Mouse (Mus musculus) MEL (cell line): Measurements from ENCODE around the gene Brca2. TPM values are rescaled to one million over a fixed set of nuclear protein-coding genes. Genes with fewer than 3 reads are reported as not detected.

Experiments
- DNase-seq: peaks from one replicate; pipeline ENCODE4 v3.0.0; 2011; ENCODE audit warnings: low read depth, low spot score
- H3K27ac ChIP-seq: 2 replicates; pipeline ENCODE4 v1.5.1; 2012; ENCODE audit warnings: low read depth, mild to moderate bottlenecking, control low read depth, low read length, moderate library complexity; ENCODE audit not compliant: control insufficient read depth
- H3K27me3 ChIP-seq, 2 experiments: fragments of 150-350 bp in 1 of 2; sonication (generic) in 1 of 2; 2 replicates each; pipeline ENCODE4 v1.6.1; 2012; ENCODE audit warnings: low read length in 2 of 2, mild to moderate bottlenecking in 2 of 2, improper control_type of control experiment in 1 of 2, moderate library complexity in 1 of 2; ENCODE audit not compliant: insufficient read depth in 2 of 2, control insufficient read depth in 1 of 2
- H3K36me3 ChIP-seq, 2 experiments: 2 replicates each; pipeline ENCODE4 v1.6.1; 2012 to 2014; ENCODE audit warnings: low read length in 2 of 2, improper control_type of control experiment in 1 of 2, inconsistent platforms in 1 of 2, mild to moderate bottlenecking in 1 of 2; ENCODE audit not compliant: insufficient read depth in 2 of 2, control insufficient read depth in 1 of 2
- H3K4me1 ChIP-seq, 2 experiments: fragments of 150-350 bp in 1 of 2; sonication (generic) in 1 of 2; 2 replicates each; pipeline ENCODE4 v1.6.1; 2012; ENCODE audit warnings: low read length in 2 of 2, improper control_type of control experiment in 1 of 2, mild to moderate bottlenecking in 1 of 2; ENCODE audit not compliant: insufficient read depth in 2 of 2, control insufficient read depth in 1 of 2
- H3K4me3 ChIP-seq, 2 experiments: fragments of 150-350 bp in 1 of 2; sonication (generic) in 1 of 2; 2 replicates each; pipeline ENCODE4 v1.5.1; 2012; ENCODE audit warnings: low read depth in 2 of 2, low read length in 2 of 2, mild to moderate bottlenecking in 2 of 2, moderate library complexity in 2 of 2, control low read depth in 1 of 2, improper control_type of control experiment in 1 of 2; ENCODE audit not compliant: control insufficient read depth in 1 of 2, insufficient read depth in 1 of 2
- H3K79me2 ChIP-seq: 2 replicates; pipeline ENCODE4 v1.6.1; 2012; ENCODE audit warnings: mild to moderate bottlenecking, low read length, moderate library complexity; ENCODE audit not compliant: control insufficient read depth, poor library complexity, insufficient read depth
- H3K9ac ChIP-seq: 2 replicates; pipeline ENCODE4 v1.6.1; 2012; ENCODE audit warnings: low read depth, mild to moderate bottlenecking, control low read depth, low read length, moderate library complexity; ENCODE audit not compliant: control insufficient read depth, poor library complexity, severe bottlenecking
- H3K9me3 ChIP-seq: fragments of 150-350 bp; sonication (generic); replicated peaks from 2 replicates; pipeline ENCODE4 v1.6.1; 2012; ENCODE audit warnings: mild to moderate bottlenecking, low read length, improper control_type of control experiment, moderate library complexity; ENCODE audit not compliant: insufficient read depth
- BHLHE40 ChIP-seq: IDR thresholded peaks from 2 replicates; pipeline ENCODE4 v1.6.1; 2012; ENCODE audit warnings: low read depth, mild to moderate bottlenecking, inconsistent platforms, low read length, improper control_type of control experiment, borderline replicate concordance
- CHD1 ChIP-seq: IDR thresholded peaks from 2 replicates; pipeline ENCODE4 v1.6.1; 2012; ENCODE audit warnings: low read depth, mild to moderate bottlenecking, inconsistent platforms, low read length, improper control_type of control experiment
- CHD2 ChIP-seq: IDR thresholded peaks from 2 replicates; pipeline ENCODE4 v1.6.1; 2011; ENCODE audit warnings: low read length, improper control_type of control experiment
- CTCF ChIP-seq, 3 experiments: IDR thresholded peaks in 2 of 3; conservative IDR thresholded peaks in 1 of 3; 2 replicates each; pipeline ENCODE4 v1.5.1; 2011 to 2012; ENCODE audit warnings: low read length in 3 of 3, low read depth in 2 of 3, mild to moderate bottlenecking in 2 of 3, improper control_type of control experiment in 1 of 3, inconsistent platforms in 1 of 3, mixed read lengths in 1 of 3, moderate library complexity in 1 of 3; ENCODE audit not compliant: control insufficient read depth in 1 of 3, insufficient read depth in 1 of 3, poor library complexity in 1 of 3, severe bottlenecking in 1 of 3
- E2F4 ChIP-seq: IDR thresholded peaks from 2 replicates; pipeline ENCODE4 v1.6.1; 2011; ENCODE audit warnings: low read depth, low read length, improper control_type of control experiment, borderline replicate concordance
- ETS1 ChIP-seq: IDR thresholded peaks from 2 replicates; pipeline ENCODE4 v1.6.1; 2012; ENCODE audit warnings: low read depth, mild to moderate bottlenecking, inconsistent platforms, low read length, improper control_type of control experiment, moderate library complexity
- GABPA ChIP-seq: IDR thresholded peaks from 2 replicates; pipeline ENCODE4 v1.6.1; 2012; ENCODE audit warnings: low read depth, mild to moderate bottlenecking, inconsistent platforms, low read length, improper control_type of control experiment, moderate library complexity
- GATA1 ChIP-seq: IDR thresholded peaks from 2 replicates; pipeline ENCODE4 v1.6.1; 2011; ENCODE audit warnings: low read depth, low read length, improper control_type of control experiment
- HCFC1 ChIP-seq: IDR thresholded peaks from 2 replicates; pipeline ENCODE4 v1.6.1; 2012; ENCODE audit warnings: low read depth, mild to moderate bottlenecking, inconsistent platforms, low read length, improper control_type of control experiment, moderate library complexity
- KAT2A ChIP-seq: conservative IDR thresholded peaks from 2 replicates; pipeline ENCODE4 v1.6.1; 2012; ENCODE audit warnings: low read depth, low read length, improper control_type of control experiment, inconsistent platforms
- MAFK ChIP-seq: IDR thresholded peaks from 2 replicates; pipeline ENCODE4 v1.6.1; 2011; ENCODE audit warnings: low read depth, mild to moderate bottlenecking, low read length, improper control_type of control experiment, borderline replicate concordance
- MYB ChIP-seq: IDR thresholded peaks from 2 replicates; pipeline ENCODE4 v1.6.1; 2011; ENCODE audit warnings: mild to moderate bottlenecking, low read depth, low read length, improper control_type of control experiment
- MYC ChIP-seq: IDR thresholded peaks from 2 replicates; pipeline ENCODE4 v1.6.1; 2011; ENCODE audit warnings: low read depth, mild to moderate bottlenecking, low read length, improper control_type of control experiment, moderate library complexity
- POLR2A ChIP-seq, 2 experiments: IDR thresholded peaks; 2 replicates each; pipeline ENCODE4 v1.6.1; 2011 to 2012; ENCODE audit warnings: low read length in 2 of 2, mild to moderate bottlenecking in 2 of 2, control low read depth in 1 of 2, improper control_type of control experiment in 1 of 2, low read depth in 1 of 2, moderate library complexity in 1 of 2; ENCODE audit not compliant: control insufficient read depth in 1 of 2, insufficient read depth in 1 of 2, poor library complexity in 1 of 2
- RAD21 ChIP-seq: IDR thresholded peaks from 2 replicates; pipeline ENCODE4 v1.6.1; 2011; ENCODE audit warnings: mild to moderate bottlenecking, low read depth, low read length, improper control_type of control experiment
- TAL1 ChIP-seq: IDR thresholded peaks from 2 replicates; pipeline ENCODE4 v1.6.1; 2012; ENCODE audit warnings: mild to moderate bottlenecking, inconsistent platforms, low read length, moderate library complexity, mixed read lengths
- TBP ChIP-seq: IDR thresholded peaks from 2 replicates; pipeline ENCODE4 v1.8.0; 2011; ENCODE audit warnings: low read depth, low read length, improper control_type of control experiment
- UBTF ChIP-seq: IDR thresholded peaks from 2 replicates; pipeline ENCODE4 v1.6.1; 2012; ENCODE audit warnings: low read depth, mild to moderate bottlenecking, inconsistent platforms, low read length, improper control_type of control experiment, moderate library complexity, borderline replicate concordance; ENCODE audit not compliant: insufficient read depth
- USF1 ChIP-seq: IDR thresholded peaks from 2 replicates; pipeline ENCODE4 v1.6.1; 2014; ENCODE audit warnings: low read depth, mild to moderate bottlenecking, inconsistent platforms, low read length, improper control_type of control experiment, moderate library complexity
- polyA plus RNA-seq, 2 experiments: library from polyadenylated mRNA; stranded (reverse) in 1 of 2; unstranded in 1 of 2; fragments of >175 nt in 1 of 2; fragments of >200 nt in 1 of 2; gene quantifications; 2 replicates each; pipeline versions ENCODE4 v1.2.1 to v1.2.4; 2012; ENCODE audit warnings: low replicate concordance in 2 of 2, low read depth in 1 of 2; ENCODE audit not compliant: insufficient read length in 2 of 2, insufficient read depth in 1 of 2, missing spikeins in 1 of 2
- total RNA-seq: library from RNA; depleted of rRNA; stranded (reverse); fragments of 300-350 nt; gene quantifications from 2 replicates; pipeline ENCODE4 v1.2.3, GENCODE M21; 2012

The Brca2 gene
- total and polyA plus RNA-seq, 3 experiments, result 29.8 to 239 (median 53.4) TPM

DNA sequence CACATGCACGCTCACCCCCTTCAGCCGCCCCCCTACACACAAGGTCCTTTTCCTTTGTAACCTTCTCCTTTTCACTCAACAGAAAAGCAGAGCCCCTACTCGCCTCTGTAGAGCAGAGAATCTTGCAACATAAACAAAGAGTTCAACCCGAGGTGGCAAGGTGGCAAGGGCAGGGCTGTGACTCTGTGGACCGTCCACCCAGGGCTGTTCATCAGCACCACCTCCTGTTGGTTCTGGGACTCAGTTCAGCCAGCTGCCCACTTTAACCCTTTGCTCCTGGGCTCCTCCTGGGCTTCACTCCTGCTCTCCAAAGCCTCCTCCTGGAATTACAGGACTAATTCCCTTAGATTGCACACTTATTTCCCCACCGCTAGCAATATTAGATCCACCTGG lies 61.9 kb downstream of the Brca2 start:
- Histone ChIP-seq H3K4me3 (no peak overlapping the region), H3K4me1 (peaks cover 26 to 28% of the 10 kb centered on the region in 2 experiments), H3K79me2 (no peaks in the 10 kb centered on the region), H3K9me3 (no peaks in the 10 kb centered on the region), H3K9ac (no peak overlapping the region), H3K27ac (no peak overlapping the region), H3K27me3 (no peaks in the 10 kb centered on the region), H3K36me3 (peaks cover 0 to 15% of the 10 kb centered on the region in 2 experiments; a peak in 2 of 4 replicates)
- DNase-seq, result no peak
- no peak for TF ChIP-seq MAFK
- TF ChIP-seq GATA1, result no peak
- TF ChIP-seq USF1, result no peak
- no peak for TF ChIP-seq POLR2A (IDR thresholded peaks at IDR 0.05; ENCODE audit: control insufficient read depth in 1 of 2, insufficient read depth in 1 of 2, low read depth in 1 of 2, low read length in 2 of 2, poor library complexity in 1 of 2)
- TF ChIP-seq CTCF (IDR thresholded peaks at IDR 0.05 in 2 of 3, conservative IDR thresholded peaks at IDR 0.05 in 1 of 3; ENCODE audit: control insufficient read depth in 1 of 3, insufficient read depth in 1 of 3, low read depth in 2 of 3, low read length in 3 of 3, poor library complexity in 1 of 3, severe bottlenecking in 1 of 3), result no peak
- TF ChIP-seq TBP, result no peak
- no peak for TF ChIP-seq BHLHE40
- TF ChIP-seq MYB, result no peak
- TF ChIP-seq GABPA, result no peak
- no peak for TF ChIP-seq CHD2

DNA sequence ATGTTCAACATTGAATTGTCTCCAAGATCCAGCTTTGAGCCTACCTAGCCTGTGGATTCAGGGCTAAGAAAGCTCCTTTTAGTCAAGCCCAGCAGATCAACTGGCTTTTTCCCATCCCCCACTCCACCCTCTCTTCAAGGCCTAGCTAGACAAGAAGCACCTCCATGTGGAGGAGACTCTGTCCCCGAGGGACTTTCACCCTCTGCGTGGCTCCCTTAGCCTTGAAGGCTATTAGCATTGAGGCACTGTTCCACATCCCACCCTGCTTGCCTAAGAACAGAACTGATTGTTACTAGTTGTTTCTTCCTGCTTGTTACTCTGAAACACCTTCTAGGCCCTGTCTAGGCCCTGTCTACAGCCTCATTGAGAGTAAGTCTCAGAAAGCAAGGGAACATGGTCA lies 67.5 kb downstream of the Brca2 start:
- no peak for DNase-seq
- Histone ChIP-seq H3K9me3 (no peaks in the 10 kb centered on the region), H3K4me1 (peaks cover 8 to 13% of the 10 kb centered on the region in 2 experiments), H3K4me3 (no peak overlapping the region), H3K27ac (no peak overlapping the region), H3K36me3 (peaks cover 0 to 12% of the 10 kb centered on the region in 2 experiments; a peak in 2 of 4 replicates), H3K27me3 (no peaks in the 10 kb centered on the region), H3K79me2 (peaks cover 10% of the 10 kb centered on the region; the same call in 1 of the 2 replicates), H3K9ac (no peak overlapping the region)
- TF ChIP-seq GATA1 (no peak), UBTF (no peak), MYC (no peak), CTCF (IDR thresholded peaks at IDR 0.05 in 2 of 3, conservative IDR thresholded peaks at IDR 0.05 in 1 of 3; ENCODE audit: control insufficient read depth in 1 of 3, insufficient read depth in 1 of 3, low read depth in 2 of 3, low read length in 3 of 3, poor library complexity in 1 of 3, severe bottlenecking in 1 of 3) (no peak), CHD1 (no peak), BHLHE40 (no peak), E2F4 (no peak), HCFC1 (no peak), MYB (no peak), KAT2A (no peak), TAL1 (no peak), RAD21 (no peak), POLR2A (IDR thresholded peaks at IDR 0.05; ENCODE audit: control insufficient read depth in 1 of 2, insufficient read depth in 1 of 2, low read depth in 1 of 2, low read length in 2 of 2, poor library complexity in 1 of 2) (no peak), ETS1 (no peak)
